Mouse (Mus musculus): ENCODE measurements around the gene Midn. TPM values are rescaled to one million over a fixed set of nuclear protein-coding genes. Genes with fewer than 3 reads are reported as not detected.

The Midn gene
- polyA plus RNA-seq, 1 experiment = 33.8 TPM

DNA sequence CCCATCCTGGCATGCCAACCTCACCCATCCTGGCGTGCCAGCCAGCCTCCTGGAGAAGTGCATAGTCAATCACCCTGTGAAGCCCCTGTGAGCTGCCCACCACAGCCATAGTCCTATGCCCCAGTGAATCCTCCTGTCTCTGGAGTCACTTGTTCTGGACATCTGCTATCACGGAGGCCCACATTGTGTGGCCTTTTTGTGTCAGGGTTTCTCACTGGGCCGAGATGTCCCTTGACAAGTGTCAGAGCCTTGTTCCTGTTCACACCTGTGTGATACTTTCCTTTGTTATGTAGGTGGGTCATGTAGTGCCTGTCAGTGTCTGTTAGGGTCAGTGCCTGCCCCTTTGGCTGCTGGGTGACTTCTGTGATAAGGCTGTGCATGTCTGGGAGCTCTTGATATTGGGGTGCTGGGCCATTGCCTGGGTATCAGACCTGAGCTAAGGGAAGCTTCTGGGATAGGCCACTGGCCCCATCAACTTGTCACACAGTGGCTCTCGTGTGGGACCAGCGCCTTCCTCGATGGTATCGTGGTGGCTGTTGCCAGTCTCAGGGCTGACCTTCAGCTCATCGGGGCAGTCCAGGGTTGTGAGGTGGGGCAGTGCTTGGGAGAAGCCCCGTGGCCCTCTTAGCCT is 24.0 kb upstream of the Midn start:
- no peak overlapping the region for H3K27ac ChIP-seq (ENCODE audit: insufficient read depth, low read length)
- TF ChIP-seq POLR2A (IDR thresholded peaks at IDR 0.05; ENCODE audit: extremely low read depth, insufficient read depth, low read length) = no peak
- no peak for TF ChIP-seq CTCF (IDR thresholded peaks at IDR 0.05; ENCODE audit: extremely low read depth, insufficient read depth, low read length)
- H3K4me1 ChIP-seq (ENCODE audit: control insufficient read depth, insufficient read depth, low read length) = no peaks in the 10 kb centered on the region; the same call in 1 of the 2 replicates
- no peak overlapping the region for H3K4me3 ChIP-seq (ENCODE audit: insufficient read depth, low read length)

DNA sequence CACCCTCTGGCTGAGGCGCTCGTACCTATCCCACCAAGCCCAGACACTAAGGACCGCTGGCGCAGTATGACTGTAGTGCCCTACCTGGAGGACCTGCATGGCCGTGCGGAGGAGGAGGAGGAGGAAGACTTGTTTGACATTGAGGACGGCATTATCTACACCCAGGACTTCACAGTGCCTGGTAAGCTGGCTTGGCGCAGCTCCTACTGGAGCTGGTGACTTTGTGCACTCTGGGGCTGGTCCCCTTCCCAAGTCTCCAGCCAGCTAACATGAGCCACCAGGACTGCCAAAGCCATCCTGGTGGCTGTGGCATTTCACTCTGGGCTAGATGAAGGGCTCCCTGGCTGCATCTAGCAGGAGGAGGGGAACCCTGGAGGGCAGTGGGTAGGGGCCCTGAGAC is 20.2 kb upstream of the Midn start:
- Histone ChIP-seq H3K4me1 (ENCODE audit: control insufficient read depth, insufficient read depth, low read length) (no peaks in the 10 kb centered on the region; the same call in 1 of the 2 replicates), H3K27ac (ENCODE audit: insufficient read depth, low read length) (no peak overlapping the region), H3K4me3 (ENCODE audit: insufficient read depth, low read length) (no peak overlapping the region)
- TF ChIP-seq CTCF (IDR thresholded peaks at IDR 0.05; ENCODE audit: extremely low read depth, insufficient read depth, low read length) (no peak), POLR2A (IDR thresholded peaks at IDR 0.05; ENCODE audit: extremely low read depth, insufficient read depth, low read length) (no peak)

DNA sequence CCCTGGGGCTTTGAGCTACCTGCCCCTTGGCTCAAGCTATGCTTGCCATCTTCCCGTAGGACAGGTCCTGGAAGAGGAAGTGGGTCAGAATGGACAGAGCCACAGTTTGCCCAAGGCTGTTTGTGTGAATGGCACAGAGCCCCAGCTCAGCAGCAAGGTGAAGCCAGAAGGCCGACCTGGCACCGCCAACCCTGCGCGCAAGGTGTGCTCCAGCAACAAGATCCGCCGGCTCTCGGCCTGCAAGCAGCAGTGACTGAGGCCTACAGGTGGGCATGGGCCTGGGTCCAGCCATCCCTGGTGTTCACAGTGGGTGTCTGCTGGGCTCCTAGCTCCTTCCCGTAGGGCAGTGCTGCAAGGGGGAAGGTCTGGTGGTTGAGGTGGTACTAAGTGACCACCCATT is 18.2 kb upstream of the Midn start:
- no peaks in the 10 kb centered on the region; the same call in 1 of the 2 replicates for H3K4me1 ChIP-seq (ENCODE audit: control insufficient read depth, insufficient read depth, low read length)
- H3K27ac ChIP-seq (ENCODE audit: insufficient read depth, low read length) = no peak overlapping the region
- no peak overlapping the region for H3K4me3 ChIP-seq (ENCODE audit: insufficient read depth, low read length)
- TF ChIP-seq POLR2A (IDR thresholded peaks at IDR 0.05; ENCODE audit: extremely low read depth, insufficient read depth, low read length) (0 out of 2 replicates have a peak, but pooled peaks have one; percentile 27), CTCF (IDR thresholded peaks at IDR 0.05; ENCODE audit: extremely low read depth, insufficient read depth, low read length) (no peak)

DNA sequence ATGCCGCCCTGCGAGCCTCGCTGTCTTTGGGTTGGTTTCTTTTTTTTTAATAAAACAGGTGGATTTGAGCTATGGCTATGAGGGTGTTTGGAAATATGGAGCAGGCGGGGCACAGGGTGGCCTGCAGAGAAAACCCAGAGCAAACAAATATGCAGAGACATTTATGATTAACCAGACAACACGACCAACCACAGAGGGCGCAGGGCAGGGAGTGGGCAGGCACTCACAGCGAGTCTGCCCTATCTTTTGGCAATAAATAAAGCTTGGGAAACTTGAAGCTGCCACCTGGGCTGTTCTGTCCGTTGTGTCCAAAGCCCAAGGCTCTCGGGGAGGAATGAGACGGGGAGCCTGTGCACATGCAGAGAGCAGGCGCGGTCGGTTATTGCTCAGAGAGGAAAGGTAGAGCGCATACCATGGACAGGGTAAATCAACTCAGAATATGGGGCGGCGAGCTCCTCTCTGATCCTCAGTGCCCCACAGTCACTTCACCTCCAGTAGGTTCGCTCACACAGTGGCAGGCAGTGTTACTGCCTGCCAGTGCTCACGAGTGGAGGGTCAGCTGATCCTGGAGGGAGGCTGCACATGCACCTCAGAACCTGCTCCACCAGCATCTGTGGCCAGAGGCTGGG is 17.6 kb upstream of the Midn start:
- no peak overlapping the region for H3K27ac ChIP-seq (ENCODE audit: insufficient read depth, low read length)
- H3K4me1 ChIP-seq (ENCODE audit: control insufficient read depth, insufficient read depth, low read length) = no peaks in the 10 kb centered on the region; the same call in 1 of the 2 replicates
- no peak overlapping the region for H3K4me3 ChIP-seq (ENCODE audit: insufficient read depth, low read length)
- TF ChIP-seq CTCF (IDR thresholded peaks at IDR 0.05; ENCODE audit: extremely low read depth, insufficient read depth, low read length) (no peak), POLR2A (IDR thresholded peaks at IDR 0.05; ENCODE audit: extremely low read depth, insufficient read depth, low read length) (peak; percentile 32; the same call in 1 of the 2 replicates)

DNA sequence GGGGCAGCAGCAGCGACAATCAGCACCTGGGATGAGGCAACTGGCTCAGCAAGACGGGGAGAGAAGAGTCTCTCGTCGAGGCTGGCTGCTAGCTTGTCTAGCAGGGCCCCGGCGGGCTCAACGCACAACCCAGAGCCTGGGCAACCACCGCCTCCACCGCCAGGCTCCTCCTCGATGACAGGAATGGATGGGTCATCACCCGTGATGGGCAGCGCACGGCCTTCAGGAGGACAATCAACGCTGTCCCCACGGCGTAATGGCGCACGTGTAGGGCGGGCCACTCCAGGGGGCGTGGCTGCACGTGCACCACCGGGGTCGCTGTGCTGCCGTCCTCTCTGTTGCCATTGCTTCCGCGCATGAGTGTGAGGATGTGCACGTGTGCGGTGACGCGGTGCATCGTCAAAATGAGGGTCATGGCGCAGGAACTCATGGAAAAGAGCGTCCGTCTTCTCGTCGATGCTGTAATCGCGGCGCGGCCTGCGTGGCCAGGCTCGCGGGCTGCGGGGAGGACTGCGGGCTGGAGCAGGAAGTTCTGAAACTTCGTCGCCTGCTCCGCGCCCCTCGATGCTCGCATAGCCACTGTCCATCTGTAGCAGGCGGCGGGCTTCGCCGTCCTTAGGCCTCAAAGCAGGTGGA is 16.6 kb upstream of the Midn start:
- H3K27ac ChIP-seq (ENCODE audit: insufficient read depth, low read length) = no peak overlapping the region
- no peak for TF ChIP-seq CTCF (IDR thresholded peaks at IDR 0.05; ENCODE audit: extremely low read depth, insufficient read depth, low read length)
- peak; percentile 43; the same call in 1 of the 2 replicates for TF ChIP-seq POLR2A (IDR thresholded peaks at IDR 0.05; ENCODE audit: extremely low read depth, insufficient read depth, low read length)
- no peak overlapping the region for H3K4me3 ChIP-seq (ENCODE audit: insufficient read depth, low read length)
- no peaks in the 10 kb centered on the region; the same call in 1 of the 2 replicates for H3K4me1 ChIP-seq (ENCODE audit: control insufficient read depth, insufficient read depth, low read length)

DNA sequence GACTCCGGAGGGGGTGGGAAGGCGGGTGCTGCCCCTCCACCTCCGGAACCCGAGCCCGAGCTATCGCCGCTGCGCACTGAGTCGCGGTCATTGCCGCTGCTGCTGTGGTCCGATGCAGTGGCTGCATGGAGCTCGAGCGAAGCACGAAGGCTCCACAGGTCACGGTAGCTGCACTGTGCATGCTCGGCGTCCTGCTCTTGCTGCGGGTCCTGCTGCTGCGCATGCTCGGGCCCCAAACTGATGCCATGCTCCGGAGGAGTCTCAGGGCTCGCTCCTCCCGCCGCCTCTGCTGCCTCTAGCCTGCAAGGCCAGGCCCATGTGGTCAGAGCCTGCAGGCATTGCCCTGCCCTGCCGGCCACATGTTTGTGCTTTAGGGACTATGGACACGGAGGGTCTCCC is 16.1 kb upstream of the Midn start:
- Histone ChIP-seq H3K4me3 (ENCODE audit: insufficient read depth, low read length) (no peak overlapping the region), H3K27ac (ENCODE audit: insufficient read depth, low read length) (no peak overlapping the region), H3K4me1 (ENCODE audit: control insufficient read depth, insufficient read depth, low read length) (no peaks in the 10 kb centered on the region; the same call in 1 of the 2 replicates)
- TF ChIP-seq POLR2A (IDR thresholded peaks at IDR 0.05; ENCODE audit: extremely low read depth, insufficient read depth, low read length) (no peak), CTCF (IDR thresholded peaks at IDR 0.05; ENCODE audit: extremely low read depth, insufficient read depth, low read length) (no peak)

DNA sequence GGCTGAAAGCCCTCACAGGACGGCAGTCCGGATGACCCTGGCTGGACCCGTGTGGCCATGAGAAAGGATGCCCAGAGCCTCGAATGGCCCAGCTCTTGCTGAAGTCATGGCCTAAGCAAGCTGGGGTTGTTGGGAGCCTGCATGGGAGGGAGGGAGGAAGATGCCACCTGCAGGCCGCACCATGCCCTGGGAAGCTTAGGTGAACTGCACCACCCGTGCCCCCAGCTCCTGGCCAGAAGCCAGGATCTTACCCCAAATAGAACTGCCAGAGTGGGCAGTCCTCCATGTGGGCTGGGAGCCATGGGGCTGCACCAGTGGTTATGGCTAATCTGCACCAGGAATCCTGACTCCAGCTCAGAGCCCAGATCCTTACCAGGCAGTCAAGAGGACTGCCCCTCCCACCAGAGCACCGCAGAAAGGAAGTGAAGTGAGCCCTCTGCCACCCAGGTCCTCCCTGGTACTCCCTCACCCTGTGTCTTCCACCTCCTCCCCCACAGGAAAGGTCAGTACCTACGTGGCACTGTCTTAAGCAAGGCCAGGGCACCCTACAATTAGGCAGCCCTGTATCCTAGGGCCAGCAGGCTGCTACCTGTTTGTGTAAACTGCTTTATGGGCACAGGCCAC is 14.7 kb upstream of the Midn start:
- no peak overlapping the region for H3K4me3 ChIP-seq (ENCODE audit: insufficient read depth, low read length)
- no peak overlapping the region for H3K27ac ChIP-seq (ENCODE audit: insufficient read depth, low read length)
- no peaks in the 10 kb centered on the region for H3K4me1 ChIP-seq (ENCODE audit: control insufficient read depth, insufficient read depth, low read length)
- TF ChIP-seq CTCF (IDR thresholded peaks at IDR 0.05; ENCODE audit: extremely low read depth, insufficient read depth, low read length) = no peak
- no peak for TF ChIP-seq POLR2A (IDR thresholded peaks at IDR 0.05; ENCODE audit: extremely low read depth, insufficient read depth, low read length)

DNA sequence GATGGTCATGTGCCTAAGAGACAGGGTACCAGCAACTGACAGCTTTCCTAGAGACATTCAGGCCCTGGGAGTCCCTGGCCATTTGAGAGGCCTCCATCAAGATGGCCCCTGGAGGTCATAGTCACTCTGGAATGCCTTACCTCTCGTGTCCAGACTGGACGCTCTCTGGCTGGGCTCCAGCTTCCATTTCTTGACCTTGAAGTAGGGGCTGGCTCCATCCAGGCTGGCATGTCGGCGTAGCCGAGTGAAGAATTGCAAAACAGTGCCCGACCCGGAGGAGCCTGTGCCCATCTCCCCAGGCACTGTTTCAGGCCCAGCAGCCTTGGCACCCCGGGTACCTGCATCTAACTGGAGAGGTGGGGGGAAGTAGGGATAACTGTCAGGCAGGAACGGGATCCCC is 13.7 kb upstream of the Midn start:
- TF ChIP-seq CTCF (IDR thresholded peaks at IDR 0.05; ENCODE audit: extremely low read depth, insufficient read depth, low read length) = no peak
- no peak for TF ChIP-seq POLR2A (IDR thresholded peaks at IDR 0.05; ENCODE audit: extremely low read depth, insufficient read depth, low read length)
- Histone ChIP-seq H3K4me3 (ENCODE audit: insufficient read depth, low read length) (no peak overlapping the region), H3K27ac (ENCODE audit: insufficient read depth, low read length) (no peak overlapping the region), H3K4me1 (ENCODE audit: control insufficient read depth, insufficient read depth, low read length) (no peaks in the 10 kb centered on the region)

DNA sequence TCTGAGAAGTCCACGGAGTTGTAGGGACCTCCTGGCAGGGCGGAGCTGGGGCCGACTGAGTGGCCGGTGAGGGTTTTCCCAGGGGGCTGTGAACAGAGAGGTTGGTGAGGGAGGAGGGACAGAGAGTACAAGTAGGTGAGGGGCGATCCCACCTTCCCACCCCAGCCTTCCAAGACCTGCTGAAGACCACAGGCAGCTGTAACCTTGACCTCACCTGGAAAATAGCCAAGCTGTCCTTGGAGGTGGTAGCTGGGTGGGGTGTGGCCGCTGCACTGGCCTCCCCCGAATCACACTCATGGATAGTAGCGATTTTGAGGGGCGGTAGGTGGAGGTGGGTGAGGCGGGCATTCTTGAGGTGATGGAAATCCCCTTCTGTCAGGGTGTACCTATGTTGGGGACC is 12.9 kb upstream of the Midn start:
- Histone ChIP-seq H3K4me1 (ENCODE audit: control insufficient read depth, insufficient read depth, low read length) (no peaks in the 10 kb centered on the region), H3K4me3 (ENCODE audit: insufficient read depth, low read length) (no peak overlapping the region), H3K27ac (ENCODE audit: insufficient read depth, low read length) (no peak overlapping the region)
- no peak for TF ChIP-seq CTCF (IDR thresholded peaks at IDR 0.05; ENCODE audit: extremely low read depth, insufficient read depth, low read length)
- no peak for TF ChIP-seq POLR2A (IDR thresholded peaks at IDR 0.05; ENCODE audit: extremely low read depth, insufficient read depth, low read length)
